Mouse (Mus musculus): ENCODE measurements at regions not wholly inside any gene's neighbourhood (a gene's known extent, or its start where the extent isn't known, plus 50 kb on each side); places are given as distances from the start of the nearest gene placed in this dataset.
"Not testable (repeated sequence)": the region's sequence is repeated elsewhere in the genome, so short reads cannot be mapped to it uniquely, and the experiment has no call there.

DNA sequence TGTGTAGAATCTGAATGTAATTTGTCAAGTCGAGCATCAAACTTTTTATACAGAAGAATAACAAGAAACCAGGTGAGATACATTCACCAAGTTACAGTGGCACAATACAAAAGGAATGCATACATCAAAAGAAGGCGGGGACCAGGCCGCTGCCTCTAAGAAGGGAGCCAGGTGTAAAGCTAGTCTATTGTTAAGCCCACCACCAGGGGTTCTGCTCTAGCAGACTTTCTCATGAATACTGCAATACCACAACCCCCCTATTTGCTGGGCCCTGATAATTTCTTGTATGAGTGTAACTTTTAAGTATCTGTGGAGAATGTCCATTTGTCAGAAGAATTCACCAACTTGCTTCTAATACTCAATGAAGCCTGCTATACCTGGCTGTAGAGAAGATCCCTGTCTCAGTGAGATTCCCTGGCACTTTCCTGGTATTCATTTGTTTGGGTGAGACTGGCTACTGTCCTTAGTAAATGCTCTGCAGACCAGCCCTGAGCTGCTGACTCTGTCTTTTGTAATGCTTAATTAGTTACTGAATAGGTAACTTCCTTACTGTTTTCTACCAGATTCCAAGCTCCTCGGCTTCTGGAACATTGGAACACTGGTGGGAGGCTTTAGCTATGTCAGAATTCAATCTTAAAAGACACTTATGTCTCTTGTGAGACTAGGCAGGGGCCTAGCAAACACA, 335.7 kb downstream of the Tbl1xr1 start:
- H3K27me3 ChIP-seq; H3K27ac ChIP-seq; H3K9ac ChIP-seq; H3K36me3 ChIP-seq; H3K4me2 ChIP-seq; H3K4me1 ChIP-seq; H3K9me3 ChIP-seq; ATAC-seq (ENCODE audit: insufficient number of reproducible peaks, low FRiP score, low TSS enrichment, low read depth); H3K4me3 ChIP-seq: not testable (repeated sequence)
- WGBS, result 77% methylated on average over 4 of the region's 4 CpGs

DNA sequence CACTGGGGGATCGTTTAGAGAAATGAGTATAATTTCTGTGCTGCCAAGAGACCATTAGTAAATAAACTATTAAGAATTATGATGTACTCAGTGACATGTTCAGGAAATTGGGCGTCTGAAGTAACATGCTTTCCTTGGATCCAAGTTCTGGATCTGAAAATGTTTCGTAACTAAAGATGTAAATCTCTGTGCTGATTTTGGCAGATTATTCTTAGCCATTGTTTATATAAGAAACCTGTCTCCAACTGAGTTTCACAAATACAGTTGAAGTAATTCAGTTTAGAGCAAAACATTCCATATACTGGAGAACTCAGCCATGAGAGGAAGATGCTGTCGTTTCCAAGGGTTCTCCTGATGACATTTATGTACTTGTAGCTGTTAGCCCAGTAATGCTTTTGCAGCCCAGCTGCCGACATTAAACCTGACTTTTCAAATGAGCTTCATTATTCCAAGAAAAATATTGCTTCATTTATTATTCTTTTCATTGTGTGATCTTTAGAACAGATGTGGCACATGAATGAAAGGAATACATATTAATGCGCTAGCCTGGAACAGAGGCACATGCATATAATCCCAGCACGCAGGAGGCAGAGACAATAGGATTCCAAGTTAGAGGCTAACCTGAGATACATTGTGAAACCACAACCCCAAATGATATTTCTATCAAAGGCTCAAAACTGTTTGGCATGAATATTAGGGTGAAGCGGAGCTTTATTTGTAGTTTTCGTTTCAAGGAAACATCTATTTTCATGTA, 361.8 kb downstream of the Tbl1xr1 start:
- 64% methylated on average over 9 of the region's 9 CpGs for WGBS
- ATAC-seq (ENCODE audit: insufficient number of reproducible peaks, low FRiP score, low TSS enrichment, low read depth), result peak; percentile 40; the same call in 1 of the 2 replicates
- no peak overlapping the region for H3K4me3 ChIP-seq
- no peaks in the 10 kb centered on the region for H3K9me3 ChIP-seq
- no peak overlapping the region for H3K27ac ChIP-seq
- H3K4me1 ChIP-seq, result no peaks in the 10 kb centered on the region
- no peak overlapping the region for H3K9ac ChIP-seq
- H3K36me3 ChIP-seq, result no peaks in the 10 kb centered on the region
- no peaks in the 10 kb centered on the region for H3K27me3 ChIP-seq
- no peak overlapping the region for H3K4me2 ChIP-seq

DNA sequence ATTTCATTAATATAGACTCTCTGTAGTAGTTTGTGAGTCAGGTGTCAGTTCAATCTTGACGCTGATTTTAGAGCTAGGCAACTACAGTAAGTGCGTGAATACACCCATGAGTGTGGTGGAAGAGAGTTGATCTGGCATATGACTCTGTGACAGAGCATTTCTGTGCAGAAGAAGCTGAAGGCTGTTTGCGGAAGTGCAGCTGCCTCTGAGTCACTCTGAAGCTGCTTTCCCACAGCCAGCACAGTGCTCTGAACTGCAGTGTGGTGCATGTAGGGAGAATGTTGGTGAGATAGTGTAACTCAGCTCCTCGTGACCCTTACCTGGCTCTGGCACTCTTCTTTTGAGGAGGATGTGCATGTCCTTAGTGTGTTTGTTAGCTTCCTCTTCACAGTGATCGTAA, 394.1 kb downstream of the Tbl1xr1 start:
- WGBS, result 88% methylated on average over 5 of the region's 5 CpGs

DNA sequence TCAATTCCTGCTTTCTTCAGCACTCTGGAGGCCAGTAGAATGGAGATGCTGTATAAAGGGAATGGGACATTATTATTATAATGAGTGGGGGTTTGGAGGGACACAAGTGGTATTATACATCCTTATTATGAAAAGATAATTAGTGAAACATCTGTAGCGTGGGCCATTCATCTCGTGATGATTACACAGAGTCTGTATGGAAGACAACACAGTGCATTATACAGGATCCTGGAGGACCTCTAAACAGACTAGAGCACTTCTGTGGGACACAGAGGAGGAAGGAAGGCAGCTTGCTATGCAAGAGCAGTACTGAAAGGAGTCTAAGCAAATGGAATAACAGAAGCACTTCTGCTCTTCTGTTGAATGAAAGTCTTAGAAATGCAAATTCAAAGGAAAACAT, 416.1 kb downstream of the Tbl1xr1 start:
- Histone ChIP-seq H3K9me3 (no peaks in the 10 kb centered on the region), H3K27ac (no peak overlapping the region), H3K4me1 (no peaks in the 10 kb centered on the region), H3K4me3 (no peak overlapping the region), H3K4me2 (no peak overlapping the region), H3K9ac (no peak overlapping the region), H3K36me3 (no peaks in the 10 kb centered on the region), H3K27me3 (no peaks in the 10 kb centered on the region)
- WGBS, result 73% methylated on average over 2 of the region's 2 CpGs
- no peak for ATAC-seq (ENCODE audit: insufficient number of reproducible peaks, low FRiP score, low TSS enrichment, low read depth)

More for the DNA sequence above, 394.1 kb downstream of the Tbl1xr1 start:
- no peak for ATAC-seq (ENCODE audit: insufficient number of reproducible peaks, low FRiP score, low TSS enrichment, low read depth)
- no peaks in the 10 kb centered on the region for H3K9me3 ChIP-seq
- H3K9ac ChIP-seq, result no peak overlapping the region
- H3K27me3 ChIP-seq, result no peaks in the 10 kb centered on the region
- no peak overlapping the region for H3K4me3 ChIP-seq
- H3K36me3 ChIP-seq, result no peaks in the 10 kb centered on the region
- no peak overlapping the region for H3K4me2 ChIP-seq
- no peak overlapping the region for H3K27ac ChIP-seq
- no peaks in the 10 kb centered on the region for H3K4me1 ChIP-seq

All from limb, embryonic 15.5 days (tissue).